Mouse (Mus musculus) urinary bladder, adult 2 months (tissue): ENCODE results near the gene Adgrg1. TPM values are rescaled to one million over a fixed set of nuclear protein-coding genes. Genes with fewer than 3 reads are reported as not detected.
"Not testable (repeated sequence)": the region's sequence is repeated elsewhere in the genome, so short reads cannot be mapped to it uniquely, and the experiment has no call there.

Experiments
- DNase-seq: peaks from one replicate; pipeline ENCODE4 v3.0.0; 2022; ENCODE audit warnings: low spot score
- polyA plus RNA-seq: library from polyadenylated mRNA; depleted of rRNA; stranded (reverse); fragments of >200 nt; gene quantifications from 2 replicates; pipeline ENCODE4 v1.2.3, GENCODE M21; 2012

Gene Adgrg1
- polyA plus RNA-seq, 1 experiment, result 52.8 TPM

- no peak for DNase-seq
Measured at GRCm38 (mm10) chr8:94995336-94995893, 20.9 kb downstream of the Adgrg1 start.

DNA sequence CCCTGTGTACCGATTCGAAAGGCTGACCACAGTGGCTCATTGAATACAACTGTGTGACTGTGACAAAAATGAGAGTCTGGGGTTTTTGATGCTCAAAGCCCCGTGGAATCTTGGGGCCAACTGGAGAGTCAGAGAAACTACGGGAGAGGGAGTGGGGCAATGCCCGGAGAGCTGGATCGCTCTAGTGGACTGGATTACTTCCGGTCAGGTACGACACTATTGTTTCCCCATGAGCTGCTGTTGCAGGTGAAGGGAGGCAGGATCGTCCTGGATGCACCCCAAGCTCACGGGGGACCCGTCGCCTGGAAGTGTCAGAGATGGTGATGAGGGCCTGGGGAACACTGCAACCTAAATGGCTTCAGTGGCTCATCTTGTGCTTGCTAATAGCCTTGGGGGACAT lies 21.5 kb downstream of the Adgrg1 start:
- no peak for DNase-seq

GRCm38 (mm10) chr8:94996899-94997856 lies 22.6 kb downstream of the Adgrg1 start:
- DNase-seq, result no peak

- no peak for DNase-seq
Measured at GRCm38 (mm10) chr8:94997857-94998243, 23.3 kb downstream of the Adgrg1 start.

DNA sequence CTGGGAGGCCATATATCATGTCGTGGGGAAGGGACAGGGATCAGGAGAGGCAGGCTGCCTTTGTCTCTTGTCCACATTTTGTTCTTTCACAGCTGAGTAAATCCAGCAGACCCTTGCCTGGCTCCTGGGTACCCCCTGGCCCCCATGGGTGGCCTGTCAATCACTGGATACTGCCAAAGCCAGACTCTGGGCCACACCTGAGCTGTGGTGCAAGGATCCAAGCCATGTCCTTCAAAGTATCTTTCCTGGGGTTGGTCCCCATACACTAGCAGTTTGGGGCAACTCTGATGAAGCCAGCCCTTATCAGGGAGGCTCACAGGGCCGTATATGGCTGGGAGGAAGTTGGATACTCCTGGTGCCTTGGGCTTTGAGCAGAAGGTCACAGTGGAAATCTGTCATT lies 23.9 kb downstream of the Adgrg1 start:
- no peak for DNase-seq

DNA sequence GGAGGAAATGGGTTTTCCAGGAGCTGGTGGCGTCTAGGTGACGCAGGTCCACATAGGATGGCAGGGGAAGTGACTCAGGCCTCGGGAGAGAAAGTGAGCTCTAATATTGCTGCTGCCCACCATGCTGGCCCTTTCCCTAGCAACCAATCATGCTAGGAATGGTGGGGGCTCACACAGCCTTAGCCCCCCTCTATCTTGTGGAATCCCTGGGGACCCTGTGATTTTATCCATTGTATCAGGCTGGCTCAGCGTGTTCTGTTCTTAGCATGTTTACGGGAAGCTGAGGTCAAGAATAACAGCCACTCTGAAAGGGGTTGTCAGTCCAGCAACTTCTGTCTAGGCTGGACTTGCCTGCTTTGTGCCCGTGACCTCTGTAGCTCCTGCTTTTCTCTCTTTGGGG lies 24.5 kb downstream of the Adgrg1 start:
- no peak for DNase-seq

GRCm38 (mm10) chr8:94999956-95000355 lies 25.4 kb downstream of the Adgrg1 start:
- no peak for DNase-seq

GRCm38 (mm10) chr8:95000684-95001083 lies 26.1 kb downstream of the Adgrg1 start:
- no peak for DNase-seq

- no peak for DNase-seq
Measured at GRCm38 (mm10) chr8:95001165-95001564, 26.6 kb downstream of the Adgrg1 start.

- peak; percentile 56 for DNase-seq
Measured at GRCm38 (mm10) chr8:95001655-95002054, 27.1 kb downstream of the Adgrg1 start.

GRCm38 (mm10) chr8:95002089-95002655 lies 27.6 kb downstream of the Adgrg1 start:
- DNase-seq, result no peak

DNA sequence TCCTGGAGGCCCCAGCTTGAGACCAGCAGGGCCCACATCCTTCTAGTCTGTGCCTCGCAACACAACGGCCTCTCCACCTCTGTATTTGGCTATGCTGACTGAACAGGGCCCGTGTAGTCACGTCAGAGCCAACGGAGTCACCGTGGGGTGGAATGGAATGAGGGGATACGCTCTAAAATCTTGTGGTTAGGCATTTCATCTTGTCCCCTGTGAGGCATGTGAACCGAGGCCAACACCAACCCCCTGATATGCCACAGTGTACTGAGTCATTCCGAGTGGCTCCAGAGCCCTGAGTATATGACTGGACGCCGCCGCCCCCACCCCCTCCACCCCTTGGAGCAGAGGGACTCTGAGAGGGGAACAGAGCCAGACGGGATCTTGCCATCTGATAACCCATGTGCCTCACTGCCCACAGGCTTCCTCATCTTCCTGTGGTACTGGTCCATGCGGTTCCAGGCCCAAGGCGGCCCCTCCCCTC lies 37.9 kb downstream of the Adgrg1 start:
- DNase-seq, result no peak

DNA sequence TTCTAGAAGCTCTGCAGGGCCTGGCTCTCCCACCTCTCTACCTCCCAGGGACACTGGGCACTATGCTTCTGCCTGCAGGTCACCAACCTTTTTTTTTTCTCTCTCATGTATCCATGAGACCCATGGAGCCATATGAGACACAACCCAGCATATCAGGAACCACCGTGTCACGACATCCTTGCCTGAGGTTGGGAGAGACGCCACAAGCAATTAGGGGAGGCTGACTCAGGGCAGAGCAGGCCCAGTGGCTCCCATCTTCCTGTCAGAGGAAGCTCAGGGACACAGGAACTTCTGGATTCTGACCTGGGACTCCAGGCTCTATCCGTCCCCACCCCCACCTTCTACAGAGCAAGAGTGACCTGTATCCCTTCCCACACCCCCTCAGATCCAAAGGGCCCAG lies 41.3 kb downstream of the Adgrg1 start:
- no peak for DNase-seq

GRCm38 (mm10) chr8:95016684-95017083 lies 42.1 kb downstream of the Adgrg1 start:
- no peak for DNase-seq

- no peak for DNase-seq
Measured at GRCm38 (mm10) chr8:95017451-95017850, 42.9 kb downstream of the Adgrg1 start, which contains the start of gene Adgrg3. Gene Adgrg3, plus strand, starts transcription at chr8:95017692.

DNA sequence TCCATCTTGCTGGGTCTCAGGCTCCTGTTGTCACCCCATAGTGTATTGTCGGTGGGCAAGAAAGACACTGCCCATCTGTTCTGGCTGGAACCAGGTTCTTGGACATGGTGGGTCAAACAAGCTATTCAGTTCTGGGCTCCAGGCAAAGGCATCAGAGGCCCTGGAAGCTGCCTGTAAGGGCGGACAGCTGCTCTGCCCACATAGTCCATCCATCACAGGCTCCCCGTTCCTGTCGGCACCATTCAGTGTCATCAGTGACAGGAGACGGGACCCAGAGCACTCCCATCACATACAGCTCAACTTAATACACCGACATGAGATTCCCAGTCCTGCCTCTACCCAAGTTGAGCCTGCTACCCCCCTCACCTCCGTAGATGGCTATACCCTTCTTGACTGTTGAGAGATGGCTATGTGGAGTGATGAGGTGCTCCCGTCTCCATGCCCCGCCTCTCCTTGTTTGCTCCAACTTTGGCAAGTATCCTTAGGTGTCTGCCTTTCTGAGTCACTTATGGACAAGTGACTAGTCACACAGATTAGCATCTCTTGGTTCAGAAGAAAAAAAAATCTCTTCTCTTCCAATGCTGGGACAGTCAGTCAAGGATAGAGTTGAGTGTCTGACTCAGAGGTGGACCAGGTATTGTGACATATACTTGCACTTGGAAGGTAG lies 43.6 kb downstream of the Adgrg1 start:
- DNase-seq, result no peak

DNA sequence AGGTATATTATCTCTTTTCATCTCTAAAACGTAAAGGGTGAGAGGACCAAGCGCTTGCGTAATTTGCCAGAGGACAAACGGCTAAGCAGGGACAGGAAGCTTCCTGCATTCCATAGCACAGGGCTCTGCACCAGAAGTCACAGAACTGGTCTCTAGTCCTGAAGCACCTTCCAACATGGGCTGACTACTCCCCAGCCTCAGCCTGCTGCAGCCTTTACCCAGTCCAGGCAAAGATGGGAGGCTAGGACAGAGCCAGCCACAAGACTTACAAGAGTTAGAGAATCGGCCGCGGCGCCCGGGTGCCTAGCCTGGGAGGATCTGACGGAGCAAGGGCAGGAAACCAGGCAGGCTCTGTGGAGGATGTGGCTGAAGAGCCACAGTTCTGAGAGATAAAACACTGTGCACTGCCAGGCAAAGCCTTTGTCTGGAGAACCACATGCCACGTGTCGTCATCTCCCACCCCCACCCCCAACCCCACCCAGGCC lies 45.8 kb downstream of the Adgrg1 start:
- DNase-seq, result no peak

- no peak for DNase-seq
Measured at GRCm38 (mm10) chr8:95020821-95021220, 46.3 kb downstream of the Adgrg1 start.

DNA sequence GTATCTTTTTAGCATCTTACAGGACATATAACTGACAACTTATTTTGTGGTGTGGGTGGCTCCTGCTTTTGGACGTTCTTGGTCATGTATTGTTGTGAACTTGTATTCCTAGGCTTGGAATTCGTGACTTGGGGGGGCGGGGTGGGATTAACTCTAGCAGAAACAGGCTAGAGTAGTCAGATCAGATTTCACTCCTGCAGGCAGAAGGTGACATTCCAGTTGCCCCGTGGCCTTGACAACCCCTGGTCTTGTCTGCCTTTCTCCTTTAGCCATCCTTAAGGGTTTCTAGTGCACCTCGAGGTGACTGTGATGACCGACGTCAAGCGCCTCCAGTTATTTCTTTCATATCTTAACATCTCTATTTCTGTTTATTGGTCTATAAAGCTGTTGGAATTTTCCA lies 48.6 kb downstream of the Adgrg1 start:
- no peak for DNase-seq

- DNase-seq, result no peak
Measured at GRCm38 (mm10) chr8:95024387-95024786, 49.8 kb downstream of the Adgrg1 start.

DNA sequence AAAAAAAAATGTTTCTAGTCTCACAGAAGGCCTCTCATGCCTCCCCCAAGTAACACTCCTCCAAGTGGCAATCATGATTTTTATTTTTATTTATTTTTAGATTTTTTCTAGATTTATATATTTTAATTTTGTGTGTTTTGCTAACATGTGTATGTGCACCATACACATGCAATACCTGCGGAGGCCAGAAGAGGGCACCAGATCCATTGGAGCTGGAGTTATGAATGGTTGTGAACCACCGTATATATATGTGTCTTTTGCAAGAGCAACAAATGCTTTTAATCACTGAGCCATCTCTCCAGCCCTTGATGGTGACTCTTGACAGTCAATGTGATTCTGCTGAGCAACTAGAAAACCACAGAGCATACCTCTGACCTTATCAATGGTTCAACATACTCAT lies 50.9 kb downstream of the Adgrg1 start:
- DNase-seq, result no peak

DNA sequence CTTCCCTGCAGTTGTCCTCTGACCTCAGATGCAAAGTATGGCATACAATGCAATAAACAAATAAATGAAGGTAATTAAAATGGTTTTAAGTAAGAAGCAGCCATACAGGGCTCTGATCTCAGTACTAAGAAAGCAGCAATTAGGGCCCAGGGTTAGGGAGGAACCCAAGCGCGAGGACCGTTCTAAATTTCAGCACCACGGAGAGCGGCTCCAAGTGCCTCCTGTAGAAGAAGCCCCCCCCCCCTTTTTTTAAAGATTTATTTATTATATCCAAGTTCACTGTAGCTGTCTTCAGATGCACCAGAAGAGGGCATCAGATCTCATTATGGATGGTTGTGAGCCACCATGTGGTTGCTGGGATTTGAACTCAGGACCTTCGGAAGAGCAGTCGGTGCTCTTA lies 53.8 kb downstream of the Adgrg1 start:
- DNase-seq, result not testable (repeated sequence)
